Mouse (Mus musculus) heart, adult 10 weeks (tissue): ENCODE measurements around the gene Depp1. TPM values are rescaled to one million over a fixed set of nuclear protein-coding genes. Genes with fewer than 3 reads are reported as not detected.

ENCODE experiments used
- polyA plus RNA-seq: library from polyadenylated mRNA; stranded (reverse); fragments of 350-450 nt; fragmentation: Illumina TruSeq; extraction: RNeasy Lipid Tissue Mini Kit (QIAGEN cat#74804); gene quantifications from one replicate; pipeline ENCODE4 v1.2.3, GENCODE M21; 2014; ENCODE audit warnings: low read depth, low replicate concordance

Gene Depp1
- polyA plus RNA-seq = 56.3 TPM

GRCm38 (mm10) chr6:116650406-116650805, at the start of gene Depp1:
Depp1 (plus strand) TSS chr6:116650609.

GRCm38 (mm10) chr6:116628539-116629171, 21.8 kb upstream of the Depp1 start, which contains the start of gene Zfp422:
Zfp422 (minus strand) TSS chr6:116628999.

GRCm38 (mm10) chr6:116673471-116674282, 23.3 kb downstream of the Depp1 start, which contains the start of gene Rassf4:
Rassf4 (minus strand) TSS chr6:116673952.

Other genes starting within 250 kb of the Depp1 start
- 10.1 TPM for gene Alox5, start 189.4 kb upstream of the Depp1 start, polyA plus RNA-seq
- gene Olfr211, start 161.5 kb upstream of the Depp1 start, polyA plus RNA-seq = not detected
- not detected for gene Olfr212, start 144.1 kb upstream of the Depp1 start, polyA plus RNA-seq
- not detected for gene Olfr213, start 112.2 kb upstream of the Depp1 start, polyA plus RNA-seq
- gene Gm5580, start 99.5 kb upstream of the Depp1 start, polyA plus RNA-seq = not detected
- not detected for gene Olfr214, start 96.4 kb upstream of the Depp1 start, polyA plus RNA-seq
- gene Olfr215, start 66.4 kb upstream of the Depp1 start, polyA plus RNA-seq = not detected
- 22.0 TPM for gene Zfp422, start 21.6 kb upstream of the Depp1 start, polyA plus RNA-seq
- gene Rassf4, start 23.3 kb downstream of the Depp1 start, polyA plus RNA-seq = 9.2 TPM
- not detected for gene Tmem72, start 66.3 kb downstream of the Depp1 start, polyA plus RNA-seq